Mouse (Mus musculus): Measurements from ENCODE around the gene Tnks1bp1. TPM values are rescaled to one million over a fixed set of nuclear protein-coding genes. Genes with fewer than 3 reads are reported as not detected.

The Tnks1bp1 gene
- polyA plus RNA-seq, 1 experiment from 2014 or later: 22.6 TPM

DNA sequence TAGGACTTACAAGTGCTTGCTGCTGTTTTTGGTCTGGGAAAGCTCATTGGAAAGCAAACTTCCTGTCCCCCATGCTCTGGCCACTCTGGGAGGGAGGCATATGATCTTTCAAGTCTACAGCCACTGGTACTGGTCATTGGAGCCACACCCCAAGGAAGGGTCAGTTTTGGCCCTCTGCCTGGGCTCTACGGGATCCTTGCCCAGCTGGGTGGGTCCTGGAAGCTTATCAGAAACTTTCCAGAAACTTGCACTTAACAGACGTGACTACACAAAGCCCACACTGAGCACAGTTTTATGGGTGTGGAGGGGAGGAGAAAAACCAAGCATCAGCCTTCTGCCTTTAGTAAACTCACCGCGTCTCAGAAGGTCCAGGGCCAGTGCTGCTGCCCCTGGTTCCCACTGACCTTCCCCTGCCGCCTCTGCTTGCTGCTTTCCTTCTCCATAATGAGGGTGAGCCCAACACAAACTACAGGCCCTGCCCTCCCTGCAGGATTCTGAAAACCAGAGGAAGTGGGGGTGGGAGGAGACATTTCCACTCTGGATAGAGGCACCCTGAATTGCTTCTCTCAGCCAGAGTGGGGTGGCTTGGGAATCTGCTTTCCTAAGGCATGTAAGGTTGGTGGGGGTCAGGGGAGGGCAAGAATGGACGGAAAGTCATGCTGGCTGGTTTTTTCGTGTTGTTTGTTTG is 51.1 kb downstream of the Tnks1bp1 start:
- H3K9ac ChIP-seq: no peak overlapping the region
- no peaks in the 10 kb centered on the region for H3K36me3 ChIP-seq
- no peaks in the 10 kb centered on the region for H3K27me3 ChIP-seq
- no peaks in the 10 kb centered on the region for H3K4me1 ChIP-seq (replicated peaks)
- no peaks in the 10 kb centered on the region for H3K9me3 ChIP-seq
- WGBS: 77% methylated on average over 7 of the region's 7 CpGs
- H3K4me3 ChIP-seq: no peak overlapping the region
- no peak overlapping the region for H3K27ac ChIP-seq (replicated peaks)
- ATAC-seq (ENCODE audit: low read depth): no peak
- H3K4me2 ChIP-seq: no peak overlapping the region

DNA sequence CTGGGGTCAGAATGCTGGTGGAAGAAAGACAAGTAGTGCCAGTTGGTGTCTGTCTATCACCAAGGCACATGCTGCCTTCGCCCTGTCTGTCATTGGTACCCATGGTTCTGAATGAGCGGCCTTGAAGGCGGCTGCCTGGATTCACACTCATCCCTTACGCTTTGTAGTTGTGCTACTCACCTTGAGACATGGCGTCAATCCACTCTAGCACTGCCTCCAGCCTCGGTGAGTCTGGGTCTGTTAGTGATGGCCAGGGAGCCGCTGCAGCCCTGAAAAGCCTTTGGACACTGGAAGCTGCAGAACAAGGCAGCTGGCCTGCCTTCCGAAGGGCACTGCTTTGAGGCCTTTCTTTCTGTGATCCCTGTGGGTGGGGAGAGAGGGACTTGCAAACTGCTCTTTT is 55.4 kb downstream of the Tnks1bp1 start:
- H3K4me2 ChIP-seq: no peak overlapping the region
- H3K4me3 ChIP-seq: no peak overlapping the region
- no peaks in the 10 kb centered on the region for H3K9me3 ChIP-seq
- H3K9ac ChIP-seq: no peak overlapping the region
- H3K4me1 ChIP-seq (replicated peaks): no peaks in the 10 kb centered on the region
- no peaks in the 10 kb centered on the region for H3K36me3 ChIP-seq
- no peak for ATAC-seq (ENCODE audit: low read depth)
- H3K27ac ChIP-seq (replicated peaks): no peak overlapping the region
- H3K27me3 ChIP-seq: no peaks in the 10 kb centered on the region
- WGBS: 80% methylated on average over 8 of the region's 8 CpGs

DNA sequence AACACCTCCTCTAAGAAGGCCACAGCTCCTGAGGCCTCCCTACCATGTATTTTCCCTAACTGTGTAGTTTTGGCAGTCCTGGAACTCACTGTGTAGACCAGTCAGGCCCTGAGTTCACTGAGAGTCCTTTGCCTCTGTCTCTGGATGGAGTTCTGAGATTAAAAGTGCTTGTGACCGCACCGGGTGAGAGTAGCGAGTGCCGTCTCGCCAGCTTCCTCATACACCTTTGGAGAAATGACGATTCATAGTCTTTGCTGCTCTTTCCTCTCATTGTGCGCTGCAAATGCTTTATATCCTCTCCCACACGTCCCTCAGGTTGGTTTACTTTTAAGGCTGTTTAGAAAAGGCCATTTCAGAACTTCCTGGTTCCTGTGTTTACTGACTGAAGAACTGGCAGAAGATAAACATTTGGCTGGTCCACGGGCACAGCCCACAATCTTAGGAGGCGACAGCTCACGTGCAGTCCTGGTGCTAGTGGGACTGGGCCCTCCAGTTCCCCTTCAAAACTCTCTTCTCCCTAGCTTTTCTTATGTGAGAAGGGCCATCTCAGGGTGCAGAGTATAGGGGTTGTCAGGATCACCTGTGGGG is 57.7 kb downstream of the Tnks1bp1 start:
- Histone ChIP-seq H3K9ac (no peak overlapping the region), H3K9me3 (no peaks in the 10 kb centered on the region), H3K27me3 (no peaks in the 10 kb centered on the region), H3K36me3 (no peaks in the 10 kb centered on the region), H3K4me1 (replicated peaks) (no peaks in the 10 kb centered on the region), H3K4me3 (no peak overlapping the region), H3K4me2 (no peak overlapping the region), H3K27ac (replicated peaks) (no peak overlapping the region)
- WGBS: 82% methylated on average over 11 of the region's 11 CpGs
- ATAC-seq (ENCODE audit: low read depth): no peak

DNA sequence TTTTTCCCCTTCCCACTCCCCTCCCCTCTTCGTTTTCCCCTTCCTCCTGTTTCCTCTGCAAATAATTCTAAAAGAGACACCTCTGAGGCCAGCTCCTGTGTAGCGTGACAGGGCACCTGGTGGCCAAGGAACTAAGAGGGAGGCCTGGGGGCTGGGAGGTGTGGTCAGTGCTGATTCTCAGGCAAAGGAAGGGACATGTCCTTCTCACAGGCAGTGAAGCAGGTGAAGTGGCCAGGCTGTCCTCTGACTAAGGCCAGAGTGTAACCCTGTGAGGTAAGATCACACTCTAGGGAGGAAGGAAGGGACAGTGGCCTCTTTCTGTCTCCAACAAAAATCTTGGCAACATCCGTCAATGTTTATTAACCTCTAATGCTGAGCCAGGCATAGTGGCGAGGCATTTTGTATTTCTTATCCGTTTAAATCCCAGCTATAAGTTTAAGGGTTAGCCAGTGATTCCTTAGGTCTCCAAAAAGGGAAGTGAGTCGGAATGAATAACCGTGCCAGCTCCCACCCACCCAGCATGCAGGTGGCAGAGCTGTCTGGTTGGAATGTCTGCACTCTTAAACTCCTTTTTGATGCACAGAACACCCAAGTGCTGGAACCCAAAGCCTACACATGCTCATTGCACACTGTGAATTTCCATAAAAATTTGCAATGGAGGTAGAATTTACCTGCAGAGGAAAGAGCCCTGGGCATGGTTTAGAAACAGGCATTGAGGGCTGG is 58.4 kb downstream of the Tnks1bp1 start:
- Histone ChIP-seq H3K4me2 (no peak overlapping the region), H3K9me3 (no peaks in the 10 kb centered on the region), H3K9ac (no peak overlapping the region), H3K36me3 (no peaks in the 10 kb centered on the region), H3K4me3 (no peak overlapping the region), H3K27me3 (no peaks in the 10 kb centered on the region), H3K27ac (replicated peaks) (no peak overlapping the region), H3K4me1 (replicated peaks) (no peaks in the 10 kb centered on the region)
- WGBS: 77% methylated on average over 7 of the region's 7 CpGs
- no peak for ATAC-seq (ENCODE audit: low read depth)

DNA sequence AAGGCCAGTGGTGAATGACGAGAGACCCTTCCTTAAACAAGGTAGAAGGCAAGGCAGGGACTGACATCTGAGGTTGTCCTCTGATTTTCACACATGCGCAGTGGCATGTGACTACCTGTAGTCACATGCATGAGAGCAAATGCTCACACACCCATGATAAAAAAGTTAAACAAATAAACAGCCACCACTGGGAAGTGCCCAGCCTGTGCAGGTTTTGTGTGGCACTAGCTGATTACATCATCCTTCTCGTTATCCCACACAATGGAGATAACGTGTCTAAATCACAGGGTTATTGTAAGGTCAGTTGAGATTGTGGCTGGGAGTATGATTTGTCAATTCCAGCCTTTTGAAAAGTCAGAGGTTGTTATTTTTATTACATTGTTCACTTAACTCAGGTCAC is 59.1 kb downstream of the Tnks1bp1 start:
- ATAC-seq (ENCODE audit: low read depth): no peak
- H3K36me3 ChIP-seq: no peaks in the 10 kb centered on the region
- no peaks in the 10 kb centered on the region for H3K4me1 ChIP-seq (replicated peaks)
- H3K9me3 ChIP-seq: no peaks in the 10 kb centered on the region
- no peak overlapping the region for H3K4me3 ChIP-seq
- H3K27me3 ChIP-seq: no peaks in the 10 kb centered on the region
- no peak overlapping the region for H3K27ac ChIP-seq (replicated peaks)
- H3K9ac ChIP-seq: no peak overlapping the region
- H3K4me2 ChIP-seq: no peak overlapping the region
- whole genome bisulfite sequencing: 76% methylated on average over 4 of the region's 4 CpGs

DNA sequence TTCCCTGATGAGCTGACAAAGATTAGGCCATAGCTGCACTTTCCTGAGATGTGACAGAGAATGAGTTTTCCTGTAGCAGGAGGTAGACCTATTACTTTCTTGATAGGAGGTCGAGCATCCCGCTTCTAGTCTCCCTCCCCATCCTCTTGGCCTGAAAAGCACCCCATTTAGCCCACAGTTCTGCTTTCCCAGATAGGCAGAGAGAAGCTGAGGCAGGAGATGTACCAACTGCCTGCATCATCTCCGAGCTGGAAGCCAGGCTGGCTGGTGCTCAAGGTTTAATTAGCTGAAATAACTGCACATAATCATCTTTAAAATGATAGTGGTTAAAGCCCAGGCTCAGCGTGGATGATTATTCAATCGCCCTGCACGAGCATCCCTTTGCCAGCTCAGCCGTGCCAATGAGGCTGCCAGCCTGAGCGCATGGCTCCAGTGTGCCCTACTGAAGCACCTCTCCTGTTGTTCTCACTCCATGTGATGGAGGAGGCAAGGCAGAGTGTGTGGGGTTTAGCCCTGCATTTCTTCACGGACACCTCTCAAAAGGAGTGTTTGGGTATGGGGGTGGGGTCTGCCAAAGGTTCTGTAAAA is 62.6 kb downstream of the Tnks1bp1 start:
- ATAC-seq (ENCODE audit: low read depth): peak; percentile 71; the same call in 1 of the 2 replicates
- no peaks in the 10 kb centered on the region for H3K36me3 ChIP-seq
- H3K4me2 ChIP-seq: no peak overlapping the region
- H3K27me3 ChIP-seq: no peaks in the 10 kb centered on the region
- H3K4me3 ChIP-seq: no peak overlapping the region
- H3K27ac ChIP-seq (replicated peaks): no peak overlapping the region
- 72% methylated on average over 9 of the region's 9 CpGs for WGBS
- H3K4me1 ChIP-seq (replicated peaks): no peaks in the 10 kb centered on the region
- no peaks in the 10 kb centered on the region for H3K9me3 ChIP-seq
- H3K9ac ChIP-seq: no peak overlapping the region

Other genes starting within 250 kb of the Tnks1bp1 start
- 17.4 and 18.3 TPM in 2 replicates for gene Ube2l6, start 249.2 kb upstream of the Tnks1bp1 start, polyA plus RNA-seq (2015; fragmentation: Nextera tagmentation; extraction: Ambion mirVana)
- gene Smtnl1, start 225.4 kb upstream of the Tnks1bp1 start, polyA plus RNA-seq (2015; fragmentation: Nextera tagmentation; extraction: Ambion mirVana): 0.17 TPM in 1 of 2 replicates, not detected in the other
- gene Timm10, start 221.0 kb upstream of the Tnks1bp1 start, polyA plus RNA-seq (2015; fragmentation: Nextera tagmentation; extraction: Ambion mirVana): 52.9 and 56.0 TPM in 2 replicates
- 2.4 and 3.3 TPM in 2 replicates for gene Slc43a1, start 209.2 kb upstream of the Tnks1bp1 start, polyA plus RNA-seq (2015; fragmentation: Nextera tagmentation; extraction: Ambion mirVana)
- gene Rtn4rl2, start 161.3 kb upstream of the Tnks1bp1 start, polyA plus RNA-seq (2015; fragmentation: Nextera tagmentation; extraction: Ambion mirVana): 6.8 and 7.1 TPM in 2 replicates
- 8.6 and 11.2 TPM in 2 replicates for gene Slc43a3, start 111.4 kb upstream of the Tnks1bp1 start, polyA plus RNA-seq (2015; fragmentation: Nextera tagmentation; extraction: Ambion mirVana)
- gene Prg2, start 67.6 kb upstream of the Tnks1bp1 start, polyA plus RNA-seq (2015; fragmentation: Nextera tagmentation; extraction: Ambion mirVana): 0.71 and 1.4 TPM in 2 replicates
- gene Prg3, start 59.8 kb upstream of the Tnks1bp1 start, polyA plus RNA-seq (2015; fragmentation: Nextera tagmentation; extraction: Ambion mirVana): not detected in 2 replicates
- 165 and 186 TPM in 2 replicates for gene Ssrp1, start 10.8 kb upstream of the Tnks1bp1 start, polyA plus RNA-seq (2015; fragmentation: Nextera tagmentation; extraction: Ambion mirVana)
- gene P2rx3, start 10.6 kb upstream of the Tnks1bp1 start, polyA plus RNA-seq (2015; fragmentation: Nextera tagmentation; extraction: Ambion mirVana): 65.1 and 76.0 TPM in 2 replicates
- 41.2 and 43.7 TPM in 2 replicates for gene Aplnr, start 88.2 kb downstream of the Tnks1bp1 start, polyA plus RNA-seq (2015; fragmentation: Nextera tagmentation; extraction: Ambion mirVana)
- 5.1 and 5.6 TPM in 2 replicates for gene Lrrc55, start 149.2 kb downstream of the Tnks1bp1 start, polyA plus RNA-seq (2015; fragmentation: Nextera tagmentation; extraction: Ambion mirVana)

Measured in neural tube, embryonic 13.5 days (tissue).